Mouse (Mus musculus) adrenal gland, postnatal 0 days (tissue): Measurements from ENCODE around the gene Prss2. TPM values are rescaled to one million over a fixed set of nuclear protein-coding genes. Genes with fewer than 3 reads are reported as not detected.

Experiments
- polyA plus RNA-seq: library from polyadenylated mRNA; unstranded; fragments of >200 nt; fragmentation: Nextera tagmentation; extraction: Ambion mirVana; gene quantifications from 2 replicates; pipeline ENCODE4 v1.2.1, GENCODE M21; 2015

Prss2 gene
- 0.22 TPM in 1 of 2 replicates, not detected in the other for polyA plus RNA-seq

GRCm38 (mm10) chr6:41521487-41521886 is at the start of gene Prss2:
Gene Prss2 (plus strand): TSS chr6:41521787.

Other genes starting within 250 kb of the Prss2 start
- gene Try4, start 219.5 kb upstream of the Prss2 start, polyA plus RNA-seq, result not detected in 2 replicates
- gene Try5, start 204.9 kb upstream of the Prss2 start, polyA plus RNA-seq, result not detected in 2 replicates
- not detected in 2 replicates for gene Try10, start 167.7 kb upstream of the Prss2 start, polyA plus RNA-seq
- gene Prss3, start 144.1 kb upstream of the Prss2 start, polyA plus RNA-seq, result not detected in 2 replicates
- not detected in 2 replicates for gene Gm5771, start 129.4 kb upstream of the Prss2 start, polyA plus RNA-seq
- gene Gm10334, start 75.6 kb upstream of the Prss2 start, polyA plus RNA-seq, result not detected in 2 replicates
- not detected in 2 replicates for gene Prss1, start 62.9 kb upstream of the Prss2 start, polyA plus RNA-seq
- gene Ephb6, start 83.7 kb downstream of the Prss2 start, polyA plus RNA-seq, result 12.8 and 17.1 TPM in 2 replicates
- 0.19 and 0.27 TPM in 2 replicates for gene Trpv6, start 114.6 kb downstream of the Prss2 start, polyA plus RNA-seq
- gene Trpv5, start 159.0 kb downstream of the Prss2 start, polyA plus RNA-seq, result 0.11 TPM in 1 of 2 replicates, not detected in the other
- gene Llcfc1, start 162.6 kb downstream of the Prss2 start, polyA plus RNA-seq, result not detected in 2 replicates
- 2.8 and 4.3 TPM in 2 replicates for gene Kel, start 182.6 kb downstream of the Prss2 start, polyA plus RNA-seq